Mouse (Mus musculus) c-Kit-positive CD71-negative TER-119-negative erythroid progenitor cells, embryonic 14.5 days (primary cell): Measurements from ENCODE around the gene Acd.

Experiments used
- DNase-seq: peaks from one replicate; pipeline ENCODE4 v3.0.0-alpha.2; 2013; ENCODE audit warnings: low read depth

Gene Acd

GRCm38 (mm10) chr8:105700566-105700965, 336 bp downstream of the Acd start:
- DNase-seq = peak; percentile 47

GRCm38 (mm10) chr8:105699488-105700215, 1.2 kb downstream of the Acd start:
- DNase-seq = no peak

- DNase-seq = no peak
Observed at GRCm38 (mm10) chr8:105698734-105699133, 2.2 kb downstream of the Acd start.

GRCm38 (mm10) chr8:105697196-105697780, 3.6 kb downstream of the Acd start:
- no peak for DNase-seq

GRCm38 (mm10) chr8:105695080-105695780, 5.7 kb downstream of the Acd start:
- DNase-seq = no peak

- no peak for DNase-seq
Observed at GRCm38 (mm10) chr8:105694051-105694799, 6.7 kb downstream of the Acd start.

- DNase-seq = peak; percentile 39
Observed at GRCm38 (mm10) chr8:105693648-105694047, 7.3 kb downstream of the Acd start.

- no peak for DNase-seq
Observed at GRCm38 (mm10) chr8:105692449-105693182, 8.3 kb downstream of the Acd start.

- DNase-seq = no peak
Observed at GRCm38 (mm10) chr8:105690978-105691377, 9.9 kb downstream of the Acd start.

- no peak for DNase-seq
Observed at GRCm38 (mm10) chr8:105689983-105690360, 10.9 kb downstream of the Acd start.

GRCm38 (mm10) chr8:105689256-105689982, 11.5 kb downstream of the Acd start:
- DNase-seq = no peak

- DNase-seq = no peak
Observed at GRCm38 (mm10) chr8:105688242-105688752, 12.6 kb downstream of the Acd start.

GRCm38 (mm10) chr8:105687512-105687911, 13.4 kb downstream of the Acd start:
- no peak for DNase-seq

GRCm38 (mm10) chr8:105686551-105686950, 14.4 kb downstream of the Acd start:
- DNase-seq = no peak

- peak; percentile 62 for DNase-seq
Observed at GRCm38 (mm10) chr8:105685796-105686308, 15.1 kb downstream of the Acd start, which contains the start of gene Carmil2. TSS of gene Carmil2 (plus strand) at chr8:105686274.

- no peak for DNase-seq
Observed at GRCm38 (mm10) chr8:105685325-105685724, 15.6 kb downstream of the Acd start.

- DNase-seq = no peak
Observed at GRCm38 (mm10) chr8:105677891-105678290, 23.0 kb downstream of the Acd start.

GRCm38 (mm10) chr8:105661167-105661566, 39.7 kb downstream of the Acd start:
- no peak for DNase-seq

GRCm38 (mm10) chr8:105657641-105658040, 43.3 kb downstream of the Acd start:
- DNase-seq = no peak

- DNase-seq = no peak
Observed at GRCm38 (mm10) chr8:105648929-105649328, 52.0 kb downstream of the Acd start.
